Comparison of ENCODE assay signal across 31 mouse cellular contexts in the genomic region with DNA sequence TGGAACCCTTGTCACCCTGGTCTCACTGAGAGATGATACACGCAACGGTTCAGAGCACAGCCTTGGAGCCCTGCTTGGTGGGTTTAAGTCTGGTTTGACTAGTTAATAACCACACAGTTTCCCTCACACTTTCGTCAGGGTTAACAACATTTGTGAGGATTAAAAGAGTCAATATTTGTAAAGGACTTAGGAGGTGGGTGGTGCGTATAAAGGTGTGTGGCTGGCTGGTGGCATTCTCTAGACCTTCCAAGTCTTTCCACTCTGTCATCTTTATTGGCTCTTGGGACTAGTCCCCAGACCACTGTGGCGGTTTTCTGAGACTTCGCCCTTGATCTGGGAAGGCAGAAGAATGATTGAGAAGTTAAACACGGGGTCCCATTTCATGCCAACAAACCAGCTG. TPM values are rescaled to one million over a fixed set of nuclear protein-coding genes. Genes with fewer than 3 reads are reported as not detected.
DNase-seq lines count a peak whose midpoint lies in the region; ATAC-seq and TF ChIP-seq lines count a peak whose summit lies in the region.
"Had no signal": no experiment of that assay in that cellular context is flagged by ENCODE, and none has a peak within 500 bp of the region (broad histone marks: within the 10 kb centered on the region; RNA-seq: fewer than 3 reads in every experiment).

No protein-coding gene starts in this region.

- no peak for TF ChIP-seq CTCF in lung, adult 2 months (IDR thresholded peaks at IDR 0.05; ENCODE audit: insufficient read depth, low read length)
- no peak for TF ChIP-seq CTCF in stomach, postnatal 0 days (IDR thresholded peaks at IDR 0.05; ENCODE audit: low read depth)

- peak overlapping the region; percentile 8; the same call in 1 of the 2 replicates for H3K27ac ChIP-seq in hindbrain, embryonic 13.5 days
- no peak overlapping the region for H3K27ac ChIP-seq in hindbrain, embryonic 11.5 days (ENCODE audit: low read depth, low read length)
- H3K27ac ChIP-seq in lung, embryonic 15.5 days, result peak overlapping the region; percentile 59
- H3K27ac ChIP-seq in neural tube, embryonic 15.5 days (replicated peaks), result peak overlapping the region; percentile 73; the same call in 1 of the 2 replicates
- no peak overlapping the region for H3K27ac ChIP-seq in stomach, postnatal 0 days (replicated peaks)
- H3K27ac ChIP-seq: embryonic facial prominence, embryonic 15.5 days; kidney, embryonic 15.5 days; limb, embryonic 10.5 days; liver, embryonic 15.5 days; midbrain, embryonic 12.5 days; neural tube, embryonic 13.5 days had no signal

- peaks cover 40% of the 10 kb centered on the region for H3K4me1 ChIP-seq in hindbrain, embryonic 13.5 days (replicated peaks)
- peaks cover 10% of the 10 kb centered on the region for H3K4me1 ChIP-seq in hindbrain, embryonic 11.5 days (replicated peaks; ENCODE audit: control insufficient read depth, insufficient read depth, low read length)
- H3K4me1 ChIP-seq in lung, embryonic 15.5 days, result peaks cover 23% of the 10 kb centered on the region
- 0 out of 2 replicates have a peak, but pooled peaks cover 2% of the 10 kb centered on the region for H3K4me1 ChIP-seq in lung, adult 2 months (ENCODE audit: control insufficient read depth, insufficient read depth, low read length)
- peaks cover 20% of the 10 kb centered on the region for H3K4me1 ChIP-seq in neural tube, embryonic 15.5 days
- no peaks in the 10 kb centered on the region; the same call in 1 of the 2 replicates for H3K4me1 ChIP-seq in stomach, postnatal 0 days (replicated peaks; ENCODE audit: control insufficient read depth, insufficient read depth)

- DNase-seq in hindbrain, embryonic 11.5 days (ENCODE audit: low spot score), result no peak
- no peak for DNase-seq in lung, adult 2 months
- DNase-seq in neural tube, embryonic 10.5 days (ENCODE audit: extremely low spot score, low spot score), result no peak
- peak; percentile 27 for DNase-seq in stomach, postnatal 0 days (ENCODE audit: low spot score)
- DNase-seq in embryo, embryonic 10 days (ENCODE audit: low spot score), result no peak
- DNase-seq: adrenal gland, adult 2 months; B cell, adult 2 months; cerebellum, adult 11 months; cerebellum, postnatal 14 days; embryo, embryonic 11 days; gastrocnemius, postnatal 10 days; heart, adult 11 months; kidney, postnatal 4 days; liver; thymus, postnatal 14 days had no signal

- no peak overlapping the region for H3K9ac ChIP-seq in hindbrain, embryonic 13.5 days
- no peak overlapping the region for H3K9ac ChIP-seq in hindbrain, embryonic 11.5 days (ENCODE audit: low read depth, low read length)
- no peak overlapping the region for H3K9ac ChIP-seq in lung, embryonic 15.5 days
- no peak overlapping the region for H3K9ac ChIP-seq in neural tube, embryonic 15.5 days (replicated peaks)
- no peak overlapping the region for H3K9ac ChIP-seq in stomach, postnatal 0 days (ENCODE audit: low read length)
- H3K9ac ChIP-seq: embryonic facial prominence, embryonic 15.5 days; kidney, embryonic 15.5 days; liver, embryonic 15.5 days; midbrain, embryonic 12.5 days; neural tube, embryonic 13.5 days had no signal

- no peak for TF ChIP-seq EP300 in stomach, postnatal 0 days (optimal IDR thresholded peaks at IDR 0.05)

- 91% methylated on average over 7 of the region's 7 CpGs for WGBS in hindbrain, embryonic 13.5 days
- WGBS in hindbrain, embryonic 11.5 days, result 86% methylated on average over 7 of the region's 7 CpGs
- WGBS in lung, embryonic 15.5 days, result 41% methylated on average over 7 of the region's 7 CpGs
- WGBS in lung, adult 2 months, result 59% methylated on average over 7 of the region's 7 CpGs
- 83% methylated on average over 7 of the region's 7 CpGs for WGBS in neural tube, embryonic 15.5 days
- WGBS in stomach, postnatal 0 days, result 41% methylated on average over 7 of the region's 7 CpGs

- TF ChIP-seq POLR2A in lung, adult 2 months (IDR thresholded peaks at IDR 0.05; ENCODE audit: borderline replicate concordance, extremely low read depth, low read depth, low read length), result no peak

- no peak overlapping the region for H3K4me2 ChIP-seq in hindbrain, embryonic 13.5 days
- no peak overlapping the region for H3K4me2 ChIP-seq in hindbrain, embryonic 11.5 days (replicated peaks; ENCODE audit: low read depth, low read length)
- H3K4me2 ChIP-seq in lung, embryonic 15.5 days, result no peak overlapping the region
- 0 out of 2 replicates have a peak overlapping the region, but pooled peaks have one; percentile 79 for H3K4me2 ChIP-seq in neural tube, embryonic 15.5 days
- no peak overlapping the region for H3K4me2 ChIP-seq in stomach, postnatal 0 days (replicated peaks; ENCODE audit: low read depth)
- H3K4me2 ChIP-seq: embryonic facial prominence, embryonic 15.5 days; heart, embryonic 11.5 days; kidney, embryonic 15.5 days; liver, embryonic 15.5 days; midbrain, embryonic 12.5 days; neural tube, embryonic 13.5 days had no signal

- H3K36me3 ChIP-seq in hindbrain, embryonic 13.5 days, result no peaks in the 10 kb centered on the region
- no peaks in the 10 kb centered on the region for H3K36me3 ChIP-seq in hindbrain, embryonic 11.5 days (ENCODE audit: control insufficient read depth, insufficient read depth, low read length)
- H3K36me3 ChIP-seq in lung, embryonic 15.5 days, result no peaks in the 10 kb centered on the region
- no peaks in the 10 kb centered on the region for H3K36me3 ChIP-seq in neural tube, embryonic 15.5 days
- H3K36me3 ChIP-seq in stomach, postnatal 0 days (ENCODE audit: control insufficient read depth, insufficient read depth, low read length), result no peaks in the 10 kb centered on the region
- H3K36me3 ChIP-seq: embryonic facial prominence, embryonic 15.5 days; G1E; kidney, embryonic 15.5 days; limb, embryonic 10.5 days; liver, embryonic 15.5 days; midbrain, embryonic 12.5 days; neural tube, embryonic 13.5 days had no signal

- H3K27me3 ChIP-seq in hindbrain, embryonic 13.5 days, result peaks cover 19% of the 10 kb centered on the region; the same call in 1 of the 2 replicates
- peaks cover 4% of the 10 kb centered on the region; the same call in 1 of the 2 replicates for H3K27me3 ChIP-seq in hindbrain, embryonic 11.5 days (ENCODE audit: control insufficient read depth, insufficient read depth, low read length)
- peaks cover 26% of the 10 kb centered on the region for H3K27me3 ChIP-seq in lung, embryonic 15.5 days
- H3K27me3 ChIP-seq in neural tube, embryonic 15.5 days (replicated peaks), result peaks cover 9% of the 10 kb centered on the region
- no peaks in the 10 kb centered on the region for H3K27me3 ChIP-seq in stomach, postnatal 0 days (ENCODE audit: control insufficient read depth, insufficient read depth, low read length)

- ATAC-seq in hindbrain, embryonic 13.5 days (ENCODE audit: low FRiP score), result no peak
- ATAC-seq in hindbrain, embryonic 11.5 days (ENCODE audit: low FRiP score), result no peak
- ATAC-seq in lung, embryonic 15.5 days (ENCODE audit: borderline replicate concordance, extremely low read depth, low FRiP score, low TSS enrichment), result no peak
- no peak for ATAC-seq in neural tube, embryonic 15.5 days (ENCODE audit: low FRiP score)
- peak; percentile 68 for ATAC-seq in stomach, postnatal 0 days (ENCODE audit: low FRiP score, low TSS enrichment)
- ATAC-seq: forebrain, embryonic 16.5 days; intestine, postnatal 0 days; Patski had no signal

- H3K4me3 ChIP-seq in hindbrain, embryonic 13.5 days, result no peak overlapping the region
- H3K4me3 ChIP-seq in hindbrain, embryonic 11.5 days (ENCODE audit: low read depth, low read length), result no peak overlapping the region
- H3K4me3 ChIP-seq in lung, embryonic 15.5 days, result no peak overlapping the region
- no peak overlapping the region for H3K4me3 ChIP-seq in lung, adult 2 months (replicated peaks; ENCODE audit: extremely low read depth, low read depth, low read length)
- H3K4me3 ChIP-seq in neural tube, embryonic 15.5 days (replicated peaks), result no peak overlapping the region
- no peak overlapping the region for H3K4me3 ChIP-seq in stomach, postnatal 0 days (ENCODE audit: low read depth, low read length)
- H3K4me3 ChIP-seq: embryonic facial prominence, embryonic 15.5 days; kidney, embryonic 15.5 days; limb, embryonic 10.5 days; liver, embryonic 15.5 days; midbrain, embryonic 12.5 days; neural tube, embryonic 13.5 days had no signal

- H3K9me3 ChIP-seq in hindbrain, embryonic 13.5 days, result no peaks in the 10 kb centered on the region
- no peaks in the 10 kb centered on the region for H3K9me3 ChIP-seq in hindbrain, embryonic 11.5 days (ENCODE audit: control insufficient read depth, low read length)
- H3K9me3 ChIP-seq in lung, embryonic 15.5 days, result no peaks in the 10 kb centered on the region
- no peaks in the 10 kb centered on the region for H3K9me3 ChIP-seq in neural tube, embryonic 15.5 days (replicated peaks)
- no peaks in the 10 kb centered on the region for H3K9me3 ChIP-seq in stomach, postnatal 0 days (ENCODE audit: control insufficient read depth, low read length)
- H3K9me3 ChIP-seq: embryonic facial prominence, embryonic 15.5 days; G1E; kidney, embryonic 15.5 days; limb, embryonic 10.5 days; liver, embryonic 15.5 days; midbrain, embryonic 12.5 days; neural tube, embryonic 13.5 days had no signal

RNA-seq across cellular contexts. Expression of a gene that starts 3.8 kb away (rescaled TPM):
- polyA plus RNA-seq in hindbrain, embryonic 13.5 days (2015; fragmentation: Nextera tagmentation; extraction: Ambion mirVana), result 1.6 and 1.7 TPM in 2 replicates
- polyA plus RNA-seq in hindbrain, embryonic 11.5 days (2014; fragmentation: Nextera tagmentation; extraction: Ambion mirVana), result 0.73 TPM in 2 replicates
- polyA plus RNA-seq in lung, embryonic 15.5 days (2015; fragmentation: Nextera tagmentation; extraction: Ambion mirVana), result 0.15 and 0.21 TPM in 2 replicates
- 0.12 and 0.28 TPM in 2 replicates for polyA plus RNA-seq in lung, adult 2 months (2012; rRNA removed)
- polyA plus RNA-seq in neural tube, embryonic 15.5 days (2015; fragmentation: Nextera tagmentation; extraction: Ambion mirVana), result 2.3 and 2.5 TPM in 2 replicates
- 0.17 and 0.25 TPM in 2 replicates for polyA plus RNA-seq in stomach, postnatal 0 days (2015; fragmentation: Nextera tagmentation; extraction: Ambion mirVana)
- polyA plus RNA-seq: G1E; heart, postnatal 0 days had no signal

RNA-seq across cellular contexts. Expression of a gene that starts 15.7 kb away (rescaled TPM):
- polyA plus RNA-seq in hindbrain, embryonic 13.5 days (2015; fragmentation: Nextera tagmentation; extraction: Ambion mirVana), result 2.2 and 2.5 TPM in 2 replicates
- polyA plus RNA-seq in hindbrain, embryonic 11.5 days (2014; fragmentation: Nextera tagmentation; extraction: Ambion mirVana), result 0.17 and 0.46 TPM in 2 replicates
- 0.04 TPM in 1 of 2 replicates, not detected in the other for polyA plus RNA-seq in lung, embryonic 15.5 days (2015; fragmentation: Nextera tagmentation; extraction: Ambion mirVana)
- 0.08 TPM in 1 of 2 replicates, not detected in the other for polyA plus RNA-seq in lung, adult 2 months (2012; rRNA removed)
- 2.5 and 3.2 TPM in 2 replicates for polyA plus RNA-seq in neural tube, embryonic 15.5 days (2015; fragmentation: Nextera tagmentation; extraction: Ambion mirVana)
- polyA plus RNA-seq in stomach, postnatal 0 days (2015; fragmentation: Nextera tagmentation; extraction: Ambion mirVana), result 0.07 TPM in 2 replicates
- polyA plus RNA-seq: G1E; heart, postnatal 0 days; kidney, embryonic 15.5 days; limb, embryonic 10.5 days; liver, embryonic 15.5 days; small intestine, adult 2 months had no signal

RNA-seq across cellular contexts. Expression of a gene that starts 31.5 kb away (rescaled TPM):
- 4.7 and 4.9 TPM in 2 replicates for polyA plus RNA-seq in hindbrain, embryonic 13.5 days (2015; fragmentation: Nextera tagmentation; extraction: Ambion mirVana)
- polyA plus RNA-seq in hindbrain, embryonic 11.5 days (2014; fragmentation: Nextera tagmentation; extraction: Ambion mirVana), result 11.0 and 11.8 TPM in 2 replicates
- 5.4 and 5.7 TPM in 2 replicates for polyA plus RNA-seq in lung, embryonic 15.5 days (2015; fragmentation: Nextera tagmentation; extraction: Ambion mirVana)
- 8.2 and 9.1 TPM in 2 replicates for polyA plus RNA-seq in lung, adult 2 months (2012; rRNA removed)
- 3.7 and 3.8 TPM in 2 replicates for polyA plus RNA-seq in neural tube, embryonic 15.5 days (2015; fragmentation: Nextera tagmentation; extraction: Ambion mirVana)
- polyA plus RNA-seq in stomach, postnatal 0 days (2015; fragmentation: Nextera tagmentation; extraction: Ambion mirVana), result 3.6 and 3.8 TPM in 2 replicates

RNA-seq across cellular contexts. Expression of a gene that starts 47.0 kb away (rescaled TPM):
- polyA plus RNA-seq in hindbrain, embryonic 13.5 days (2015; fragmentation: Nextera tagmentation; extraction: Ambion mirVana), result 41.5 and 42.3 TPM in 2 replicates
- 1.9 and 2.6 TPM in 2 replicates for polyA plus RNA-seq in hindbrain, embryonic 11.5 days (2014; fragmentation: Nextera tagmentation; extraction: Ambion mirVana)
- 5.7 and 6.2 TPM in 2 replicates for polyA plus RNA-seq in lung, embryonic 15.5 days (2015; fragmentation: Nextera tagmentation; extraction: Ambion mirVana)
- polyA plus RNA-seq in lung, adult 2 months (2012; rRNA removed), result 56.1 and 93.0 TPM in 2 replicates
- polyA plus RNA-seq in neural tube, embryonic 15.5 days (2015; fragmentation: Nextera tagmentation; extraction: Ambion mirVana), result 57.9 and 63.1 TPM in 2 replicates
- polyA plus RNA-seq in stomach, postnatal 0 days (2015; fragmentation: Nextera tagmentation; extraction: Ambion mirVana), result 3.1 and 4.1 TPM in 2 replicates
- polyA plus RNA-seq: G1E had no signal

Comparison
In these comparisons a context has a peak if more than half of its experiments do, and no peak if none do; other contexts are left out.
1. H3K27ac ChIP-seq: peak in hindbrain, embryonic 13.5 days (single experiment), lung, embryonic 15.5 days (single experiment) and neural tube, embryonic 15.5 days (single experiment); none in hindbrain, embryonic 11.5 days (single experiment) and stomach, postnatal 0 days (single experiment).